Mouse (Mus musculus): Measurements from ENCODE around the gene Msantd2. TPM values are rescaled to one million over a fixed set of nuclear protein-coding genes. Genes with fewer than 3 reads are reported as not detected.

Msantd2 gene
- total RNA-seq (2022) = 1 to 10 TPM; 3.5 to 7.7 (median 5.4) TPM

DNA sequence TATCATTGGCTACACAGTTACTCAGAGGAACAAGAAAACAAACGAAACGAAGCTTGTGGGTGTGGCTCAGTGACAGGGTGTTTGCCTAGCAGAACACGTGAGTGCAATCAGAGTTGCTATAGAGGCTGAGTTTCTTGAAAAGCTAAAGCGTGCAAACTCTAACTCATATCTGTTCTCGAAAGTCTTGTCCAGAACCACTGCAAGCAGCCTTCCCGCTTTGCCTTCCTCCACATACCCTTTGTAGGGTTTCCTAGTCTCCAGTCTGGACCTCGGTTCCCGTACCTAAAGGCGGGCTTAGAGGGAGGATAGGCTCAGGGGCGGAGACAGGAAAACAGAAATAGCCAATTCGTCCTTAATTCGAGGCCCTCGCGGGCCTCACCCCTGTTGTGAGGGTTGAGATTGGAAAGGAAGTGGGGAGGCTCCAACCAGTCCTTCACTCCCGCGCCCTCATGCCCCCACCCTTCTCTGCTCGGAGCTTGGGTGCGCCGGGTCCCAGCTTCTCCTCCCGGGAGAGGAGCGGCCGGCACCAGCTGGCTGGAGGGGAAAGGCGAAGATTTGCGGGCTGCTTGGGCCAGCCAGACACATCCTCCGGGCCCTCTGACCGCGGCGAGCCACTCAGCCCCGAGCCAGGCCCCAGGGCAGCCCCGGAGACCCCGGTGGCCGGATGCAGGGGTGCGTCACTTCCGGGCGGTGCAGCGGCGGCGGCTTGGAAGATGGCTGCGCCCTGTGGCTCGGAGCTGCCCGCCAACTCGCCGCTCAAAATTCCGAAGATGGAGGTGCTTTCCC is at the start of gene Msantd2:
Gene Msantd2, plus strand, starts transcription at position 709 of the 786 bp plus-strand sequence.
- peak; percentile 89 for DNase-seq (ENCODE audit: low spot score)

DNA sequence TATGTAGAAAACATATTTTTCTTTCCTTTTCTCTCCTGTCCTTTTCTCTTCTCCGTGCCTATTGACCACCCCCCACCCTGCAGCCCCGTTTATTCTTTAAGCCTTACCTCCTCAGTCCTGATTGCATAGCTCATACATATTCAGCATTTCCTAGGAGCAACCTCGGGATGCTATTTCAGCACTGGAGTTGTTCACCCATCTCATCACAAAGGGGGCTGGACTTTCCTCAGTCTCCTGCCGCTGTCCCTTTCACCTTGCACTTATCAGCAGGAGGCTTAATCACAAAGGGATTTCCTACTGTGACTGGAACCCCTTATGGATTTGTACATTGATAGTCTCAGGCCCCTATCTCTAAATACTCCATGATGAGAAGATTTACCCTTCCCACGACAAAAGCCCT is 36.7 kb upstream of the Msantd2 start:
- DNase-seq (ENCODE audit: low spot score) = no peak

DNA sequence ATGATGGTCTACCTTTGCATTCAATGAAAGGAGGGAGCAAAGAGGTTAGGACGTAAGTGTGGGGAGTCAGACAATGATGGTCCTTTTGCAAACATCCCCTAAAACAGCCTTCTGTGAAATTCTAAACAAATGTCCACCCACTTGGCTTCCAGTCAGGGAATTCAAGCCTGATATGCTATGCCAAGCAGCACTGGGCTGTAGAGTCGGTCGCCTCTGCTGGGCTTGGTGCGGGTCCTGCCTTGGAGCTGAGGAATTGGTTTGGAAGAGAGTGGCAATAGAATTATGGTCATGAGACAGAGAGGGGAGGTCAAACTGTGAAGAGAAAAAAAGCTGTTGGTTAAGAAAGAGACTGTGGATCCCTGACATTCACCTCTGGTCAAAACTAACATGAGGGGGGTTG is 35.8 kb upstream of the Msantd2 start:
- no peak for DNase-seq (ENCODE audit: low spot score)

DNA sequence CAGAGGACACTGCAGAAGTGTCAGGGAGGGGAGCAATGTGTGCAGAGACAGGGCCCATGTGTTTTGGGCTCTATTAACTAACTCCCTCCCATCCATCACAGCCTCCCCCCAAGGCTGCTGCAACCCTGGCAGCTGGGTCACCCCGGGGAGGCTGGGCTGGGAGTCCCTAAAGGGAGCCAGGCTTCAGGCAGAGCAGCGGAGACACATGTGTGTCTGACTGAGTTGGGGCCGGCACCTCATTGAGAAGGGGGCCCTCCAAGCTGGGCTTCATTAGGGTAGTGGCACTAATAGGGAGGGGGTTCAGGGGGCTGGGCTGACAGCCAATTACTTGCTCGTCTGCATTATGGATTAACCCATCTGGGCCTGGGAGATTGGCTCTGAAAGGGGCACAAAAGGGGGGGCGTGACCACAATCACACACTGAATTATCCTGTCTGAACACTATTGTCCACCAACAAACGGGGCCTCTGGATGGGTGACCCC is 35.1 kb upstream of the Msantd2 start:
- DNase-seq (ENCODE audit: low spot score) = no peak

DNA sequence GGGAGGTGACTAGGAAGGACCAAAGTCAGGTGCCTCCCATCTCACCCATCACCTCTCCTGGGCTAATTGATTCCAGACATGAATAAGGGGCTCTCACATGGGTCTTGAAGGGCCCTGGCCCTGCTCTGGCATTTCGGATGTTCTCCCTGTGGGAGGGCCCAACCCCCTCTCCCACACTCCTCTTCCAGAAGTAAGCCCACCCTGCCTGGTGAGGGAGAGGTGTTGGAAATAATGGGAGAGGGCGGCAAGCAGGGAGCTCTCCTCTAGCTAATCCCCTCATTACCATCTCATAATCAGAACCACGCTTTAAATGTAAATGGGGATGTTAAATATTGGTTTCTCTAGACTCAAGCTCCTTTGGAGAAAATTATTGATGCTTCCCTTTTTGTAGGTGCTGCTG is 34.1 kb upstream of the Msantd2 start:
- DNase-seq (ENCODE audit: low spot score) = no peak

DNA sequence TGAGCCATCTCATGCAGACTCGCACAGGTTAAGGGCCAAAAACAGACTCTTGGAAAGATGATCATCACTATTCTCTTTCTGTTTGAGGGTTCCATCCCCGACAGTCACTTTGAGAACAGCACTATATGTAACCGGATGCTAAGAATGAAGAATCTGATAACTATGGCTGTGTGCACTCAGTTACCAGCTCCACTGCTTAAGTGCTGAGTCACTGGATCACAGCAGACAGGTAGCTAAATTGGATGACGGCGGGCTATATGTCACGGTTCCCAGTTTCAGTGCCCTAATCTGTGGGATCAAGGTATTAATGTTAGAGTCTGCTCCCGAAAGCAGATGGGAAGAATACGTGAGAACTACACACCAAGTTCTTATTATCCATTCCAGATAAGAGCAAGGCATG is 33.3 kb upstream of the Msantd2 start:
- no peak for DNase-seq (ENCODE audit: low spot score)

DNA sequence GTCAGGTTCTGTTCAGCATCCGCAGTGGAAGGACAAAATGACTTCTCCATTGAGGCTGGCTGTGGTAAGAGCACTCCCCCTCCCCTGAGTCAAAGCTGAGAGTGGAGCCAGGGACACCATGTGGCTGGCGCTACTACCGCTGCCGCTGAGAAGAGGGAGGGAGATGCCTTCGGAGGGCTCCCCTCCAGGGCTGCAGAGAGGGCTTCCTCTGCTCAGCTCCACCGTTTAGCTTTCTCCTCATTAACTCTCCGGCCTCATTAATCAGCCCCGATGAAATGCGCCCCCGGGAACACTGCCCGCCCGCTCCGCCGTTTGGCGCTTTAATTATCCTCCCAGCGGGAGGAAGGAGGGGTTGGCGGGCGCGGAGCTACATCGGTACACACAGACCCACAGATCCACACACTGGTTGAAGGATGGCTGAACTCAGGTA is 32.6 kb upstream of the Msantd2 start:
- no peak for DNase-seq (ENCODE audit: low spot score)

DNA sequence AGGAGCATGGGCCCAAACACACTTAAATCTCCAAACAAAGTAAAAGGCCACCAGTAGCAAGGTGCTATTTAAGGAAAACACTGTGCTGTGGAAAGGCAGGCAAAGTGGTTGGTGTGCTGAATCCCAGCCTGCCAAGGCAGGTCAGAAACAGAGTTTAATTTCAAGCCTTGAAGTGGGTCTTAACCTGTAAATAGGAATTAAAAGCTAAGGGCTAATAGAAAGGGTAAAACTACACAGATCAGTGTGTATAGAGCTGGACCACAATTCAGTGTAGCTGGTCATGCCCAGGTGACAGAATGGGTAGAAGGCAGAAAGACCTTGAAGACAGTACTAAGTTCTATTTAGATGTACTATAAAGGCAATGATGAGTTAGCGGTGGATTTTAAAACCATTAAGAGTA is 32.0 kb upstream of the Msantd2 start:
- no peak for DNase-seq (ENCODE audit: low spot score)

DNA sequence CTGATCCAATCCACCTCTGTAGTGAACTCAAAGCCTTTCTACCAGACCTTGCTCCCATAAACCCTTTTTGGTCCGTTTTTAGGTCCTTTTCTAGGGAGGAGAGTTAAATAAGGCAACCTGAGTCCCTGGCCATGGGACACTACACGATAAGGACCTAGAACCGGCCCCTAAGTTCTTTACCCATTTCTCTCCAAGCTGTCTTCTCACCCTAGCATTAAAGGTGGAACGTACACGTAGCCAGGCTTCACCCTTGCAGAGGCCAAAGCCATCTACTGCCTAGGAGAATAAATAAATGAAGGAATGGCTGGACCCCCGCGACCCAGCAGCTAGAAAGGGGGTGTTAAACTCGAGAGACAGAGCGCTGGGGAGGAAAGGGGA is 29.5 kb upstream of the Msantd2 start:
- DNase-seq (ENCODE audit: low spot score) = no peak

DNA sequence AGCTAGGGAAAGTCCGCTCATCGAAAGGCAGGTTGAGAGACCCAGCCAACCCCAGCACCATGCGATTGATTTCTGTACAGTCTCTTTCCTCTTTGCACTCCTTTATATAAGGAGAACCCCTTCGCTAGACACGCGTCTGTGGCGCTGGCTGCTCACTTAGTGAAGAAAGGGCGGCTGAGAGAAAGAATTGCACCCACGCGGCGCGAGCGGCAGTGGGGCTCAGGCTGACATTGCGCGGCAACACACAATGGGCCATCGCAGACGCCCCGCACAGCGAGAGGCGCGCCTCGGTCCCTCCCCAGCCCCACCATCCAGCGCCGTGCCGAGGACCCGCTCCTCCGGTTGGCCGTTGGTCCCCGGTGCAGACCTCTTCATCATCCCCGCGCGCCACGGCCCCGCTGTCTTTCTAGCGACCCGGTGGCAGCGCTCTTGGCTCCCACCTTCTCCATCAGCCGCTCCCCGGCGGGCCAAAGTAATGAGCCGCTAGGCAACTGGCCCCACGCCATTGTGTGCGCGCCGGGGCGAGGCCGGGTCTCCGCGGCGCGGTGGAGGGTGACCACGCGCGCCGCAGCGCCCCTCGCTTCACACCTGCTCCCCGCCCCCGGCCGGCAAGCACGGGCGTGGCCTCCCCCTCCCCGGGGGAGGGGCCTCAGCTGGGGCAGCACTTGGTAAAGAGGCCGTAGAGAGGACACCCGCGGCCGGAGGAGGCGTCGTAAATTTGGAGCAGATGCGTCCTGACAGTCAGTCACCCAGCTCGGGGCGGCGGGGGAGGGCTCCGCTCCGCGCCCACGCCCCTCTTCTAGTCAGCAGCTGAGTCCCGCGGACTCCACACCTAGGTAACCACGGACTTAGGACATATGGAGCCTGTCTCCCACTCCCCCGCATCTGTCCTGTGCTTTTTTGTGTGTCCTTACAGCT is 28.8 kb upstream of the Msantd2 start:
- DNase-seq (ENCODE audit: low spot score) = no peak

DNA sequence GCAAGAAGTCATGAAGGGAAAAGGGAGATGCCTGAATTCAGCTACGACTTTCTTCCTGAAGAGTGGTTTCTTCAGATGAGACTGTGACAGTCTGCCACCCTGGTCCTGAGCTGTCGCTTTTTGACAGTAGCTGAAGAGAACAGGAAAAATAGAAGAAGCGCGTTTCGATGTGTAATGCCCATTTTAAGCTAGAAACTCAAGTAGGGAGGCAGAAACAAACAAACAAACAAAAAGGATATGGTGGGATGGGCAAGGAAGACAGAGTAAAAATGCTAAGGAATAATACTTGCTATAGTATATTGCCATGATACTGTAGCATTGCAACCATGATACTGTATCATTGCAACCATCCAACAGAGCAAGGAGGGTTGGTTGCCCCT is 28.2 kb upstream of the Msantd2 start:
- no peak for DNase-seq (ENCODE audit: low spot score)

DNA sequence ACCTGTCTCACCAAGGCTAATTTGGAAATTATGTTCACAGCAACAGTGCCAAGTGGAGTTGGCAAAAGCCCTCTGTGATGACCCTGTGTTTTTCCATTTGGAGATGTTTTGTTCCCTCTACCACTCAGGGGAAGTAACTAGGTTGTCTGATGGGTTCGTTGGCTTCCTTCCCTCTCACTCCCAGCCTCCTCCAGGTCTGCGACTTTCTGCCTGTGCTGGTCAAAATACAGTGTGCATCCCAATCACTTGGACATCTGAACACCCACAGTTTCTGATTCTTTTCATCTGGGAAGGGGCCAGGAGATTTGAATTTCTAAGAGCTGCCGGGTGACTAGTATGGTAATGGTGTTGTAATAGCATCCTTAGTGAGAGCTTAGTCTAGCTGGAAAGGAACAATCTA is 27.5 kb upstream of the Msantd2 start:
- no peak for DNase-seq (ENCODE audit: low spot score)

DNA sequence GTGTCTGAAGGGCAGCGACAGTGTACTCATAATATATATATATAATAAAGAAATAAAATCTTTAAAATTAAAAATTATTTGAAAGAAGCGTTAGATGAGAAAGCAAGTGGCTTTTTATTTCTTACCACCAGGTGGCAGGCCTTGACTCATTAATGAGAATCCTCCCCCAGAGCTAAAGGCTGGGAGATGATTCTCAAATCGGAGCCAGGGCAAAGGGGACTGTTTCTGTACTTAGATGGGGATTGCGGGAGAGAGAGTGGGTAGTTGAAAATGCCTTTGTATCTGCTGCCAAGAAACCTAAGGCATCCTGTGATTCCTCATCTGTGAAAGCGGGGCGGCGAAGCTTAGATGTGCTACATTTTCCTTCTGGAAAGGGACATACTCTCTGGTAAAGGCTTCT is 26.4 kb upstream of the Msantd2 start:
- peak; percentile 51 for DNase-seq (ENCODE audit: low spot score)

DNA sequence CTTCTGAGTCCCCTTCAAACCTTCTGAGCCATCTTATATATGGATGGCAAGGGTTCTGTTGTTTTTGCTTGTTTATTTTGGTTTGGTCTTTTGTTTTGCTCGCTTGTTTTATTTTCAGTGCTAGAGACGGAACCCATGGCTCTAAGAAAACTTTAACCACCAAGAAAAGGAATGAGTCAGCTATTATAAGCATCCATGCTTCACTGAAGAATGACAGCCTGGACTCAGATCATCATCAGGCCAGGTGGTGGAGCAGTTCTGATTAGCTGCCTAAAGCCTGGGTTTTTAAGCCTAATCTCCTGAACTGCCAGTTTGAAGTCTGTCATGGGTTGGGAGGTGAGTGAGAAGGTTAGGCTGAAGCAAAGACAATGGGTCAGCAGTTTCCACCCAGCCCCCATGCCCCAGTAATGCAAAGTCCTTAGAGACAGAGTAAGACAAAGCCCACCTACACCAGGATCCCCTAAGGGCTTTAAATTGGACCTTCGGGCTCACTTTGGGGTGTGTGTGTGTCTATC is 15.5 kb upstream of the Msantd2 start:
- no peak for DNase-seq (ENCODE audit: low spot score)

DNA sequence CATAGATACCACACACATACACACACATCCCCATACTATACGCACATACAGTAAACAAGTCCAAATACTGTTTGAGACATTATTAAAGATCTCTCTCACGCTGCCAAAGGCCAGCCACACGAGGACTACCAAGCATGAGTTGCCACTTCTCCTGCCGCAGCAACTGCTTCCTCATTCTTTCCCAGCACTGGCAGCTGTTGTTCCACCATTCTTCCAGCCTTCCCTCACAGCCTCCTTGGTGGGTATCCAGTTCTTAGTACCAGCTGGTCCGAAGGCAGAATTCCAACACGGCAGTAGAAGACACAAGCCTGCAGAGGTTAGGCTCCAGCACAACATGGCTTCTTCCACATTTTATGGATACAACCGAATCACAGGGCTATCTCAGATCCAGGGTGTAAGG is 14.2 kb upstream of the Msantd2 start:
- DNase-seq (ENCODE audit: low spot score) = no peak

DNA sequence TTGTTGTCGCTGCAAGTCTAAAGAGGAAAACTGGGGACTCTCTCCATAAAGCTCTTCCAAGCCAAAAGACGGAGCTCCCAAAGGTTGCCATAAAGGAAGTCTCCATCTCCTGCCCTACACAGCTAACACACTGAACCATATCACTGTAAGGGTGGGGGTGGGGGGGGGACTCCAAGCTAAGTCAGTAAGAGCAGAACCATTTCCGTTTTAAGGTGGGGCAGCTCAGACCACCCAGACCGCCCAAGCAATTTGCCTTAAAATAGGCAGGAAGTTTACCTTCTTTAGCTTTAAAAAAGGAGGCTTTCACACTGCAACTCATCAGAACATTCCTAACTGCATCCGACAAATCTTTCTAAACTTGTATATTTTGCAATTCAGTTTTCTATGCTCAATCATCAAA is 4.0 kb upstream of the Msantd2 start:
- no peak for DNase-seq (ENCODE audit: low spot score)

DNA sequence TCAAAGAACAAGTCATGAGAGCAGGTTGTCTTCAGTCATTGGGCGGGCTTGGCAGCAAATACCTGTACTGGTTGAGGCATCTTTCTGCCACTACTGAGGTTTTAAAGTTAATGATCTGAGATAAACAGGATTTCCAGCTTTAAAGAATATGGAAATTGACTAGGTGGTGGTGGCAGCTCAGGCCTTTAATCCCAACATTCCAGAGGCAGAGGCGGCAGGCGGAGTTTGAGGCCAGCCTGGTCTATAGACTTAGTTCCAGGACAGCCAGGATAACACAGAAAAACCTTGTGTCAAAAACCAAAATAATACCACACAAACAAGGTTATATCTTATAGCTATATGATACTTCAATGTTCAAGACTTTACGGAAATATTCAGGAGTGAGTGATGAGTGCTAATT is 1.1 kb upstream of the Msantd2 start:
- no peak for DNase-seq (ENCODE audit: low spot score)

DNA sequence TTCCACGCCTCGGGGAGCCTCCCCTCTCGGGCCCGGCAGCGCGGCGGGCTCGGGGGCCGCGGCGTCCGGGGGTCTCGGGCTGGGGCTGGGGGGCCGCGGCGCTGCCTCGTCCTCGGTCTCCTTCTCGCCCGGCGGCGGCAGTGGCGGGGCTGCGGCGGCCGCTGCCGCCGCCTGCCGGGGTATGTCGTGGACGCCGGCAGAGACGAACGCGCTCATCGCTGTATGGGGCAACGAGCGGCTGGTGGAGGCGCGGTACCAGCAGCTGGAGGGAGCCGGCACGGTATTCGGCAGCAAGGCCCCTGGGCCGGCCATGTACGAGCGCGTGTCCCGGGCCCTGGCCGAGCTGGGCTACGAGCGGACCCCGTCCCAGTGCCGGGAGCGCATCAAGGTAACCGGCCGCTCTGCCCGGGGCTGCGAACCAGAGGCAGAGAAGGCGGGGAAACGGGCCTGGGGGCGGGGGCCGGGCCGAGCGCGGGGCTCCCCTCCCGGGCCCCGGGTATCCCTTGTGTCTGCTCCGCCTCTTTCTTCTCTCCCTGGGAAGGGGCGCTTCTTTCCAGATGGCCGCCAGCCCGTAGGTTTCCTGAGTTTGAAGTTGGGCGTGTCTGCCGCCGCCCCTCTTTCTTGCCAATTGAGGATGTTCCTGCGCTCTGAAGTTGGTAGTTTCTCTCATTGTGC is 464 bp downstream of the Msantd2 start:
- DNase-seq (ENCODE audit: low spot score) = peak; percentile 19

DNA sequence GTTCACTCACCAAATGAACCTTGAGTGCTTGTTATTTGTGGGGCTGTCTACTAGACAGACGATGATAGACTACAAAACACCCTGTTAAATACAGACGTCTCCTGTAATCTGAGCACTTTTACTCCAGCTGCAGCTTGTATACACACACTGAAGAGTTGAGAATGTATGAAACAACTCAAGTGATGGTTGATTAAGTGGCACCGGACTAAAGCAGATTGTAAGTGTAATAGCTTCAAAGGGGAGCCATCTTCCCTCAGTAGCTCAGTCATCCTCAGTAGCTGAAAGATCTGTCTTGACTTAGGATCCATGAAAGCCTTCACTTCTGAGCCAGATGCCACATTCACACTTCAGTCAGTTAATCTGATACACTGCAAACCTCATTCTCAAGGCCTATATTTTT is 6.6 kb downstream of the Msantd2 start:
- DNase-seq (ENCODE audit: low spot score) = no peak

DNA sequence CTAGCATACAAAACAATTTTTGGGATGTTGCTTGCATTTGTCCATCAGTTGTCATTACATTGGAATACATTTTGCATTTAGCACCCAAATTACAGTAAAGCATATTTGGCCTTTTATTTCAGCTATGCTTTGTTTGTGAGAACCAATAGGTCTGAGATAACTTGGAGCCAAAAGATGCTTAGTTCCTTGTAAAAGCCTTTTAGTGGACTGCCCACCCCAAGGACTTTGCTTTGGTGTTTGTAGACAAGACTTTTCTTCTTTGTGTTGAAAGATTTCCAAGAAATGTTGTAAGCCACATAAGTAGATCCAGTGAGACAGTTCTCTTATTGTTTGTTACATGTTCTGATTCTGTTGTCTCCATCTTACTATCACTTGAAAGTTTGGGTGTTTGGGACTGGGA is 7.2 kb downstream of the Msantd2 start:
- no peak for DNase-seq (ENCODE audit: low spot score)

DNA sequence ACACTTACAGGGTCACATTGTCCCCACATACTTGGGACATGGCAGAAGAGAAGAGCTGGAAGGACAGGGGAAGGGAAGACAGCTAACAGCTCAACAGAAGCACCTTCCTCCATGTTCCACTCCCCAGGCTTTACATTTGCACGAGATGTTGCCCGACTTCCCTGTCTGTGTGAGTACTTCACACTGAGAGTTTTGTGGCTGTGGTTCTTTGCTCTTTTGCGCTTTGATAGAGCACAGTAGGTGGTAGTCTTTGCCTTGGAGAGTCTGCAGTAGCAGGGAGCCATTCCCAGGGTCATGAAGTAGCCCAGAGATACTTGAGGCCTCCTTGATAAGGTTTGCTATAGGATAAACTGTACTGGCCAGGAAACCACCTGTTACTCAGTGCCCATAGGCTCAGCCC is 11.1 kb downstream of the Msantd2 start:
- no peak for DNase-seq (ENCODE audit: low spot score)

DNA sequence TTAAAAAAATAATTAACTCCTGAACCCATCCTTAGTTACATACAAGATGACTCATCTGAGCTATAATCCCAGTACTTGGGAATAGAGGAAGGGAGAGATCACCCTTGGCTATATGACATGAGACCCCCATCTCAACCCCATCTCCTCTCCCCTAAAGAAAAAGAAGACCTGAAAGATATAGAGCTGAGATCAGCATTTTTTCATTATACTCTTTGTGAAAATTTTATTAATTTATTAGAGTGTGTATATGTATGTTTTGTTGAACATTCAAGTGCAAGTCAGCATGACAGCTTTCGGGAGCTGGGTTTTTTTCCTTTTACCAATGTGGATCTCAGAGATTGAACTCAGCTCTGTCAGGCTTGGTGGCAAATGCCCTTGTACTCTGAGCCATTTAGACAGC is 12.1 kb downstream of the Msantd2 start:
- DNase-seq (ENCODE audit: low spot score) = no peak

Measured in heart, adult 8-10 months (tissue).